Mouse (Mus musculus) T-helper 1 cell (primary cell): ENCODE measurements around the gene Zzef1.

Source experiments
- in situ Hi-C: fragments of 300-600 bp; cut with MboI, MseI; formaldehyde crosslinking; loops from one replicate; pipeline ENCODE4 v1.15.1; 2025; ENCODE audit warnings: high pct_unique_total_duplicates

Zzef1 gene

DNA sequence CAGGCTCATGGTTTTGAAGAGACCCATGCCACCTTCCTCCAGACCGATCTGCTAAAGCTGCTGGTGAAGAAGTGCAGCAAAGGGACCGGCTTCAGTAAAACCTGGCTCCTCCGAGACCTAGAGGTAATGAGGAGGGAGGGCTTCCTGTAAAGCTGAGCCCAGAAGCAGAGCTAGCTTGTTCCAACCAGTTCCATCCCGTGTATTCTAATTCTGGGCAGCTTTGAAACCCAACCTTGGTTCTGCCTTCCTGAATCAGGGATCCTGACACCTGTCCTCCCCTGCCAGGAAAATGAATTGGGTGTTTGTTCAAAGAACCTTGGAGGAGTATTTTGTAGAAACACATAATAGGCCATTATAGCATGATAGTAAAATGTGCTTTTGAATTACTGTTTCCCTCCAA, 112.4 kb downstream of the Zzef1 start:
- in situ Hi-C loops, result no loop called here

- in situ Hi-C loops, result loop anchor here (10.0 kb wide), 1 partner anchor 87 kb away; no protein-coding TSS in a partner anchor
Measured at GRCm38 (mm10) chr11:72917299-72917996, 121.4 kb downstream of the Zzef1 start.

DNA sequence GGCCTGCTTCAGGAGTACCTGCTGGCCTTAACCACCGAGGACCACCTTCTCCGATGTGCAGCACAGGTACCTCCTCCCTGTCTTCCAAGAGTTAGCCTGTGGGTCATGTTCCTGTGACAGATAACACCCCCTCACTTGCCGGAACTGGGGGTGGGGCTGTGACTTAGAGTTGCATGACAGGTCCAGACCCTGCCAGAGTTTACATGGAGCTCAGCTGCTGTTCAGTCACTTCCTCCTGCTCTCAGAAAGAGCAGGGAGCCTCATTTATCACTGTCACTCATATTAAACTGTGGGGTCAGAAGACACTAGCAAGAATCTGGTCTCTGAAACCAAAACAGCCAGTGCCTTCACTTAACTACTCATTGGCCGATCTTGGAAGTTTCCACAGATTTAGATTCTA, 127.1 kb downstream of the Zzef1 start:
- in situ Hi-C loops, result no loop called here

DNA sequence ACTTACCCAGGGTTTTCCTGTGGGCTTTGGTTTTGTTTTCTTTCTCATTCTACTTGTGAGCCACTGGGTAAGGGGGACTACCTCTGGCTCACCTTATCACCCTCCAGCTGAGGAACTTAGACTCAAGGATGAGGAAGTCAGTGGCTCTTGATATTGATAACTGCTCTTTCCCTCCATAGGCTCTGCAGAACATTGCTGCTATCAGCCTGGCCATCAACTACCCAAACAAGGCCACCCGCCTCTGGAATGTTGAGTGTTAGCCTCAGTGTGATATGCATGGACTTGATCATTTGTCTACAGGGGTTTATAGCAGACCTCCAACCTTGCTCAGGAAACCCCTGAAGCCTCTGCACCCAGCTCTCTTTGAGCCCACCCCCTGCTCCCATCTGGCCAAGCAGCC, 128.4 kb downstream of the Zzef1 start:
- in situ Hi-C loops, result no loop called here

GRCm38 (mm10) chr11:72925067-72925466, 129.0 kb downstream of the Zzef1 start:
- in situ Hi-C loops, result no loop called here

- in situ Hi-C loops, result no loop called here
Measured at GRCm38 (mm10) chr11:72926226-72926890, 130.3 kb downstream of the Zzef1 start.

DNA sequence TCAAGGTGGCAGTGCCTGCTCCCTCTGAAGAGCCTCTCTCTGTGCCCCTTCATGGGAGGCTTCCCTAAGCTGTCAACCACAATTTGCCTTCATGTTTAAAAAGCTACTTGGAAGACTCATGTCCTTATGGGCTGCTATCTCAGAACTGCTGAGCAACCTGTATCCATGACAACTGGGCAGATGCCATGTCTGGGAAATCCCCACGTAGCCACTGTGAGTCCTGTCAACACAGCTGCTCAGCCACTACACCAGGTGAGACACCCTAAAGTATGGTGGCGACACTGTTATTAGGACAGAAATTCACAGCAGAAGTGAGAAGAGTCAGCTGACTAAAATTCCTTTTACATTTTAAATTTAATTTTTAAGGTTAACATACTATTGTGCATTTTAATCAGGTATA, 132.5 kb downstream of the Zzef1 start:
- in situ Hi-C loops, result no loop called here

- in situ Hi-C loops, result no loop called here
Measured at GRCm38 (mm10) chr11:72940208-72941143, 144.4 kb downstream of the Zzef1 start.

- in situ Hi-C loops, result no loop called here
Measured at GRCm38 (mm10) chr11:72944996-72945793, 149.2 kb downstream of the Zzef1 start.

- in situ Hi-C loops, result no loop called here
Measured at GRCm38 (mm10) chr11:72945875-72946559, 150.0 kb downstream of the Zzef1 start.

GRCm38 (mm10) chr11:72946560-72947119, 150.6 kb downstream of the Zzef1 start:
- in situ Hi-C loops, result no loop called here

DNA sequence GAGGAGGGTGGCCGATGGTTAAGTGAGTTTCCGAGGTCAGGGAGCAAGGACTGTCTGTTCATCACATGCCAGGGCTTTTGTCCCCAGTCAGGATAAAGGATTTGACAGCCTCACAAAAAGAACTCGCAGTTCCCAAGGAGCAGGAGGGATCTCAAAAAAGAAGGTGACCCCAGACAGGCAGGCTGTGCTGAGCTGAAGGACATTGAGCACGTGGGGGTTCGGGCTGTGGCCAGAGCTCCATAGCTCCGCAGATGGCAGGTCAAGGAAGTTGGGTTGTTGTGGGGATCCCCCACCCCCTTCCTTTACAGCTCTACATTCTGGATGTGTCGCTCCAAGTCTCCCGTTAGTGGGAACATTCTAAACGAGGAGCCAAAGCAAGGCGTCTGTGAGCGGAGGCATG, 151.8 kb downstream of the Zzef1 start:
- in situ Hi-C loops, result no loop called here

GRCm38 (mm10) chr11:72948254-72948653, 152.2 kb downstream of the Zzef1 start:
- in situ Hi-C loops, result no loop called here

DNA sequence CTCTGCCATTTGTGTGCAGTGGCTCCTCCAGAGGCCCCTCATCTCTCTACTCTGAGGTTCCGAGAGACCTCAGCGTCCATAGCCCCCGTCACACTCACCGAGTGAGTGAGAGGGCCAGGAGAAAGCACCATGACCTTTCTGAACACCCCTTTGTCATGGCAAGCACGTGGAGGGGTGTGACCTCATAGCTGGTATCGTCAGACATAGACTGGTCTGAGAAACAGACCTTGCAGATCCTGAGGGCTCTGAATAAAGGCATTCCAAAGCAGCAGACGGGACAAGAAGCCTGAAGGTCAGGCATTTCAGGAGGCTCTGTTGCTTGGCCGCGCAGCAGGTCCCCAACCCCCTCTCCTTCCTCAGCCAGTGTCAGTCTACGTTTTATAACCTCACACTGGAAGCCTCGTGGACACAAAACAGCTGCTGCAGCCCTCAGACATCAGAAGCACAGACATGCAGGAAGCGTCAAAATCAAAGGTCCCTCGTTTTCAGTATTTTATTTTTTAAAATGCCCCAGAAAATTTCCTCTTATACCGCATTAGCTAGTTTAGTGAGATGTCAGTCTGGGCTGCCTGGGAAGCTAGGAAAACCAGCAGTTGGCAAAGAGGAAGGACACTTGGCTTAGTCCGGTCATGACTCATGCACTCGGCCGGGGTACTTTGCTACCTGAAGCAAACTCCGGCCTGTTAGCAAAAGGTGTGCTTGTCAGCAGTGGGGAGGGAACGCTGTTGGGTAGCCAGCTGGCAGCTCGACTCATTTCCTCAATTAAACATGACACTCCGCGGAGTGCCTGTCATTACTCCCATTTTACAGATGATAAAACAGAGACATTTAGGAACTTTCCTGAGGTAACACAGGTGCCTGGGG, 155.3 kb downstream of the Zzef1 start:
- in situ Hi-C loops, result no loop called here

GRCm38 (mm10) chr11:72952226-72952625, 156.2 kb downstream of the Zzef1 start:
- in situ Hi-C loops, result no loop called here

GRCm38 (mm10) chr11:72952697-72953096, 156.7 kb downstream of the Zzef1 start:
- in situ Hi-C loops, result no loop called here

DNA sequence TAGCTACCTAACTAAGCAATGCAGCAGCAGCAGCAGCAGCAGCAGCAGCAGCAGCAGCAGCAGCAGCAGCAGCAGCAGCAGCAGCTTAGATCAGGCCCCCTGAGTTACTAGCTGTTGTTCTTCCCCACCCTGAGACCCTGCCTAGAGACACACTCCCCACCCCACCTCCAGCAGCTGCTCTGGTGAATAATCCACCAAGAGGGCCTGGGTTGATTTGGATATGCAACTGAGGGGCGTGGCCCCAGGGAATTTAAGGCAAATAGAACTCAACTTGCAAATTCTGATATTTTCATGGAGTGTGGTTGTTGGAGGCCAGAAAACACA, 157.1 kb downstream of the Zzef1 start:
- in situ Hi-C loops, result no loop called here

- in situ Hi-C loops, result no loop called here
Measured at GRCm38 (mm10) chr11:72953440-72954151, 157.6 kb downstream of the Zzef1 start.

GRCm38 (mm10) chr11:72954216-72954615, 158.2 kb downstream of the Zzef1 start:
- in situ Hi-C loops, result no loop called here
